Mouse (Mus musculus): ENCODE measurements around the gene Fpr2. TPM values are rescaled to one million over a fixed set of nuclear protein-coding genes. Genes with fewer than 3 reads are reported as not detected.
"Not testable (repeated sequence)": the region's sequence is repeated elsewhere in the genome, so short reads cannot be mapped to it uniquely, and the experiment has no call there.

Gene Fpr2
- total RNA-seq, 2 experiments from 2014 or later, result 0.40 TPM; not detected in 1

DNA sequence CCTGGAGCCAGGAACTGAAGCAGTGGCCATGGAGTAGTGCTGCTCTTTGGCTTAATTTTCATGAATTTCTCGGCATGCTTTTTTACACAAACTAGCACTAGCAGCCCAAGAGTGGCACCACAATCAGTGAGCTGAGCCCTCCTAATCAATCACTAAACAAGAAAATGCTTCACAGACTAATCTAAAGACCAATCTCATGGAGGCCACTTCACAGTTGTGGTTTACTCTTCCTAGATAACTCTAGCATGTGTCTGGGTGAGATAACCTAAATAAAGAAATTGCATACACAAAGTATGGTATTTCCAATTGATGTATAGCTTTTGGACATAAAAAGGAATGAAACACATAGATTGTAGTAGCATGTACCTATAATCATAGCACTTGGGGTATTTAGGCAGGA lies 8.3 kb upstream of the Fpr2 start:
- intact Hi-C loops (cut with DNase I), result no loop called here
- DNase-seq, result no peak

DNA sequence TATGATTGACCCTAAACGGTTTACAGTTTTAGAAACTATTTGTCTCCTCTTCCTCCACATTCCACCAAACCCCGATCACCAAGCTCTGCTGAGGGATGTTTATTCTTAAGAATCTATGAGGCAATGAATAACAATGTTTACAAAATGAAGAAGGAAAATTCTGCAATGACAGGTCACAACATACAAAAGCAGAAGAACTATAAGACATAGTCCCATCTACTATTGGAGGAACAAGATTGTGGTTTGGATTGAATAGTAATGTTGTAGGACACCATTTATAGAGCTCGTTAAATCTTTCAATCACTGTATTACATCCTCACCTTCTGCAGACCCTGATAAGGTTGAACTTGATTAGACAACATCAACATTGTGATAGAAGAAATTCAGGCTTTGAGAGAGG lies 5.0 kb upstream of the Fpr2 start:
- intact Hi-C loops (cut with DNase I), result no loop called here
- DNase-seq, result no peak

DNA sequence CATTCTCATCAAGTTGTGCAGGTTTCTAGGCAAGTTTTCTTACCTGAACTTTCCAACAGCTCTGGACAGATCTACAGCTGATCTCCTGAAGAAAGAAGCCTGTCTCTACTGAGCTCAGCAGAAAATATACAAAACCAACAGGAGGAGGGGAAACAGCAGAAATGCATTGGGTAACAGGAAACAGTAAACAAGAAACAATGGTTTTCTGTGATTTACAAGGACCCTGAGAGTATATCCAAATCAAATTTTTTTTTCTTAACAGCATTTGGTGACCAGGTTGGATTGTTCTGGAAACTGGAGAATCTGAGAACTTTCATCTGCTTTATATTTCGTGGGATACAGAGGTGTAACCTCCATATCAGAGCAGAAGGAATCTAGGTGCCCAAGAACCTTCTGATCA lies 3.8 kb upstream of the Fpr2 start, which contains the start of gene Fpr1:
TSS of gene Fpr1 (minus strand) at position 101 of the 400 bp plus-strand sequence.
- no peak for DNase-seq
- intact Hi-C loops (cut with DNase I), result no loop called here

DNA sequence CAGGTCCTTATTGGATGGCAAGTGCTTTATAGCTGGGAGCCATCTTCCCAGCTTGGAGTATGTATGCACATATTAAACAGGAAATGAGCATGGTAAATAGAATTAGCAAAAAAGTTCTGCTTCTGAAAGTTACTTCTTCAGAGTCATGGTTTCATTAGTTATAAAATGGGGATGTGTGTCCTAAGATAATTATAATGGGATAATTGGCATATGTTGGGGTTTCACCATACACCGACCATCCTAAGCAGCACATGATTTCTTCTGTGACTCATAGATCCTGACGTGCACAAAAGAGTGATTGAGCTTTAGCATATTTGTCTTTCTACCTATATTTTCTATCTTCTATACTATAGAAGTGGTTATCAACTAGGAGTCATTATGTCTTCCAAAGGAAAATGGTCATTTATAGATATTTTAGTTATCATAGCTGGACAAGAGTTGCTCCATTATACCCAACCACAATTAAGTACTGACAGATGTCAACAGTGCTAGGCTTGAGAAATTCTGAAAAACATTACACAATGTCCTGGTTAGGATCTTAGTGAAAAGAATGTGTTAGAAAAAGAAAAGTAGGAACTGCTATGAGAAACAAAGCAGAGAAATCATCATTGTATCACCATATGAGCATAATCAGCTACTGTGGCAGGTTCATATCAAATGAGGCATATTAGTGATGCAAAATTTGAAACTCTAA lies 2.3 kb downstream of the Fpr2 start:
- intact Hi-C loops (cut with DNase I), result no loop called here
- no peak for DNase-seq

DNA sequence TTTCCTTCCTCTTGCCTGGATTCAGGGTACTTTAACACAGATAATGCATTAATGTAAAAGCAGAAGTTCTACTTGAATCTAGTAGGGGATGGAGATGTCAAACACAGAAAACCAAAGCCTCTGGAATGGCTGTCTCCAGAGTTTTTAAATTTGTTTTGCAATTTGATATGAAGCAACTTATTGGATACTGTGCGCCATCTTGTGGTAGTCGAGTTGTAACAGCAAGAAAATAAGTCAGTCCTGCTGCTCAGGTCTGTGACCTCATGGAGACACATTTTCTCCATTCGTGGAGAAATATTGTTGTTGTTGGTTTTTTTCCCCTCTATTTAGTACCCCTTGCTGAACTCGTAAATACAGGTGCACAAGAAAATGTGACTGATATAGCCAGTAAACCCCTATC lies 8.4 kb downstream of the Fpr2 start:
- peak; percentile 45 to 75 for DNase-seq
- intact Hi-C loops (cut with DNase I), result loop anchor here (1.0 to 5.0 kb wide), 2 partner anchors 59 to 130 kb away; no protein-coding TSS in a partner anchor

DNA sequence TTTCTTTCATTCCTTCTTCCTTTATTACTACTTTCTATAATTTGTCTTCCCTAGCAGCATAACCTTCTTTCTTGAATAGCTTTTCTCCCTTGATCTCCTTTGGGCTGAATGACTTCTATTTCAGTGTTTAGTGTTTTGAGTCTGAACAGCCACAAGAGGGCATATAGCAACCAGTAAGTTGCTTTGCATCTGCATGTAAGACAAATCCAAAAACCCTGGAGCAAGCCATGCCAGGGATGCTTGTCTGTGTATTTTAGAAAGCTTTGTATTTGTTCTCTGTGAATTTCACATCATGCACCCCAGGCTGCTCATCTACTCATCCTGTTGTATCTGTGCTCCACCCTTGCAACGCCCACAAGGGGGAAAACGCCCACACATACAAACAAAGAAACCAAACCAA lies 11.6 kb downstream of the Fpr2 start:
- DNase-seq, result peak in 1 of 2 experiments; percentile 6
- intact Hi-C loops (cut with DNase I), result loop anchor here (5.0 kb wide), 1 partner anchor 62 kb away; no protein-coding TSS in a partner anchor

DNA sequence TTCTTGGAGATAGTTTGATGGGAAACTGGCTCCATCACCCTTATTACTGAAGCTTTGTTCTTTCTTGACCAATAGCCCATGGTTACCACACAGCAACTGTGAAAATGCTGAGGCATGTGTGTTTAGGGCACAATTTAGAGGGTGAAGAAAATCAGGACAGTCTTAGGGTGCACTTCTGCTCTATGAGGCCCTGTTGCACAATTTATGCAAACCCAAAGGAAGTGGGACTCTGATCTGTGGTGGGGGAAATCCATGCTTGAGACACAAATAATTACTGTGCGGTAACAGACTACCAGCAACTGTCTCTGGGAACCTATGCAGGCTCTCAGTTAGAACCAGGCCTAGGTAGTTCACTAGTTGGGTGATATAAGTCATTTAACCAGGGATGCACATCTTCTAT lies 13.1 kb downstream of the Fpr2 start:
- DNase-seq, result no peak
- intact Hi-C loops (cut with DNase I), result no loop called here

DNA sequence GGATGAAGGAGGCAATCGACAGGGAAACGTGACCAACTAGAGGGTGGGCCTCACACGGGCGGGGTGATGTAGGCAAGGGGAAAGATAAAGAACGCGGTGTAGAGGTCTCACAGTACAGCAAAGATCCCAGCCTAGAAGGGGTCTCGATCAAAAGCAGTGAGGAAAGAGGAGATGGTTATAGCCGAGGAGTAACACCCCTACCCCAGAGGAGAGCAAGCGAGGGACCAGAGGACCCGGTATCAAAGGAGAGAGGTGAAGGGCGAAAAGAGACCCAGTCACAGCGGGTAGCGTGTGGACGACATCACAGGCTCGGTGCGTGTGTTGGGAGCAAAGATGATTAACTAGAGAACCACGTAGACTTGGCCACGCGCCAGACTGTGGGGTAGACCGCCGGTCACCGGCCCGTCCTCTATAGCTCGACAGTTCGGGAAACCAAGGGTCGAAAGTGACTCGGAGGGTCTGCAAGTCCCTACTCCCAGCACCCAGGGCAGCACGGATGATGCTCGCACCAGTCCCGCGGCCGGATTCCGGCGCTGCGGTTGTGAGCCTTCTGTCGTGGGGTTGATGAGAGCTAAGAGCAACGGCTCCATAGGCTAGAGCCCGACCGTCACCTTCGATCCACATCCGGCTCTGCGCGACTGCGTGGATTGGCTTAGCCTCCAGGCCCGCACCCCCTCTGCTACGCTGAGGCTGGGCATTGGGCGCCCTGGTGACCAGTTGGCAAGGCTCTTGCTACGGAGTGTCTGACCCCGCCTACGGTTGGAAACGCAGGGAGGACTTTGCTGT lies 22.2 kb downstream of the Fpr2 start:
- intact Hi-C loops (cut with DNase I), result no loop called here
- peak; percentile 79 to 82 for DNase-seq

DNA sequence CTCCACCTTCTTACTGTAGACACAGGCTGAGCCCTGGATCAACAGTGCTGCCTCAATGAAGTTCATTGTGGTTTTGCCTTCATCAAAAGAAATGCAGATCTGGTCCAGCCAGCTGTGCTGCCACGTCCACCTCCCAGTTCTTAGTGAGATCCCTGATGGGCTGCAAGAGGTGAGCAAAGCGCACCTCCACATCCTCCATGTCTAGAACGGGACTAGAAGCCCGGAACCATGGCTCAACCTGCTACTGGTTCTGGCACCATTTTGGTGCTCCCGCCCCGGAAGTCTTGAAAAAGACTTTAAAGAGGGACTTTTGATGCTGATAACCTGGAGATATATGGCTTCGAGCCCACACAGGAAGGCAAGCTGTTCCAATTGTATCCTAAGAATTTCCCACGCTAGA lies 25.0 kb downstream of the Fpr2 start:
- DNase-seq; intact Hi-C loops (cut with DNase I): not testable (repeated sequence)

DNA sequence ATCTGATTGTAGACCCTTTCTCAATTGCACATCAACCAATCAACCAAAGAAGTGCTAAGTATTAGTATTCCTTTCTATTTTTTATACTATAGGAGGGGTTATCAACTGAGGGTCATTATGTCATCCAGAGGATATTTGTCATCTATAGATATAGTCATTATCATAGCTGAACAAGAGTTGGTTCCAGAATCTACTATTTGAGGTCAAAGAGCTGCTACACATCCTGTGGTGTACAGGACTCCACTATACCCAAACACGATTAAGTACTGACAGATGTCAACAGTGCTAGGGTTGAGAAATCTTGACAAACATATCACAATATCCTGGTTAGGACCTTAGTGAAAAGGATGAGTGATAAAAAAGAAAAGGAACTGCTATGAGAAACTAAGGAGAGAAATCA lies 29.8 kb downstream of the Fpr2 start:
- intact Hi-C loops (cut with DNase I), result no loop called here
- no peak for DNase-seq

DNA sequence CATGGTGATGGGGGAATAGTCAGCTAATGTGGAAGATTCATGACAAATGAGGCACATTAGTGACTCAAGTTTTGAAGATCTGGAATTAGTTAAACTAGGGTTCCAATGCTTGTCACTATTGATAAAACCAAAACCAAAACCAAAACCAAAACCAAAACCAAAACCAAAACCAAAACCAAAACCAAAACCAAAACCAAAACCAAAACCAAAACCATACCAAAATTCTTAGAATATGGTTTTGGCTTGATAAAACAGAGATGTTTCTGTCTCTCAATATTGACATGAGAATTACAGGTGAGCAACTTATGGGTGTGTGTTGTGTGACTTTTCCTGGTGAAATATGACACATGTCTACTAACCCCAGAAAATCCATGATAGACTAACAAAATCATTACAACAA lies 30.2 kb downstream of the Fpr2 start:
- intact Hi-C loops (cut with DNase I), result no loop called here

More for the DNA sequence above, 30.2 kb downstream of the Fpr2 start:
- no peak for DNase-seq

Other genes starting within 250 kb of the Fpr2 start
- gene Vmn2r90, start 184.1 kb upstream of the Fpr2 start, total RNA-seq (2021), result not detected
- gene Spaca6, start 60.7 kb upstream of the Fpr2 start, total RNA-seq (2021), result 10 to 100 TPM; 24.6 to 27.2 TPM
- under 1 TPM; 0.40 to 0.77 TPM for gene Has1, start 32.6 kb upstream of the Fpr2 start, total RNA-seq (2021)
- under 1 TPM in 1 of 2 experiments, not detected in 1; 0.20 TPM for gene Fpr1, start 3.9 kb upstream of the Fpr2 start, total RNA-seq (2021)
- not detected for gene Fpr3, start within 50 bp of the Fpr2 start, total RNA-seq (2021)
- gene Fpr-rs4, start 133.9 kb downstream of the Fpr2 start, total RNA-seq (2021), result not detected
- gene Vmn2r124, start 161.6 kb downstream of the Fpr2 start, total RNA-seq (2021), result not detected
- gene Vmn2r91, start 197.2 kb downstream of the Fpr2 start, total RNA-seq (2021), result not detected